8 mouse cellular contexts compared by ENCODE assay signal in genomic region chr8:9977016-9977415, GRCm38 (mm10). TPM values are rescaled to one million over a fixed set of nuclear protein-coding genes. Genes with fewer than 3 reads are reported as not detected.
DNase-seq lines count a peak whose midpoint lies in the region; ATAC-seq and TF ChIP-seq lines count a peak whose summit lies in the region.

No protein-coding gene starts in this region.

- peak; percentile 88 for DNase-seq in heart, adult 11 months
- no peak for DNase-seq in heart, postnatal 4 days
- DNase-seq in embryonic facial prominence, embryonic 10.5 days (ENCODE audit: low spot score): peak; percentile 10
- peak; percentile 2 for DNase-seq in yolk sac, embryonic 10.5 days (ENCODE audit: low spot score)

- peaks cover 46% of the 10 kb centered on the region for H3K79me3 ChIP-seq in C2C12 (ENCODE audit: low read depth)

- no peak for TF ChIP-seq CTCF in C2C12 (IDR thresholded peaks at IDR 0.05; ENCODE audit: control insufficient read depth, insufficient read depth, insufficient read length)

- WGBS in embryonic facial prominence, embryonic 10.5 days: 48% methylated on average over 15 of the region's 15 CpGs
- WGBS in hindbrain, embryonic 16.5 days: 44% methylated on average over 15 of the region's 15 CpGs
- WGBS in liver, embryonic 16.5 days (ENCODE audit: insufficient replicate concordance): 36% methylated on average over 15 of the region's 15 CpGs

- H3K27me3 ChIP-seq in C2C12 (ENCODE audit: control insufficient read depth, insufficient read depth, insufficient read length): no peaks in the 10 kb centered on the region
- H3K27me3 ChIP-seq in embryonic facial prominence, embryonic 10.5 days (replicated peaks; ENCODE audit: low read depth, poor library complexity, severe bottlenecking): no peaks in the 10 kb centered on the region
- no peaks in the 10 kb centered on the region for H3K27me3 ChIP-seq in hindbrain, embryonic 16.5 days (replicated peaks; ENCODE audit: control insufficient read depth, insufficient read depth, low read length)
- no peaks in the 10 kb centered on the region for H3K27me3 ChIP-seq in liver, embryonic 16.5 days (ENCODE audit: control insufficient read depth, insufficient read depth, low read depth, low read length)

- peaks cover 59% of the 10 kb centered on the region for H3K79me2 ChIP-seq in C2C12 (ENCODE audit: control insufficient read depth, insufficient read depth)

- H3K4me1 ChIP-seq in embryonic facial prominence, embryonic 10.5 days: peaks cover 34% of the 10 kb centered on the region
- peaks cover 32% of the 10 kb centered on the region for H3K4me1 ChIP-seq in hindbrain, embryonic 16.5 days (ENCODE audit: control insufficient read depth, insufficient read depth, low read depth, low read length)
- H3K4me1 ChIP-seq in liver, embryonic 16.5 days (ENCODE audit: control insufficient read depth, low read depth, low read length): peaks cover 20% of the 10 kb centered on the region

- peak overlapping the region; percentile 91 for H3K9ac ChIP-seq in hindbrain, embryonic 16.5 days (ENCODE audit: low read depth, low read length)
- H3K9ac ChIP-seq in liver, embryonic 16.5 days (ENCODE audit: low read depth, low read length): peak overlapping the region; percentile 95

- H3K36me3 ChIP-seq in C2C12 (ENCODE audit: control insufficient read depth, insufficient read depth): peaks cover 12% of the 10 kb centered on the region
- H3K36me3 ChIP-seq in embryonic facial prominence, embryonic 10.5 days (replicated peaks): peaks cover 20% of the 10 kb centered on the region
- peaks cover 11% of the 10 kb centered on the region for H3K36me3 ChIP-seq in hindbrain, embryonic 16.5 days (ENCODE audit: control insufficient read depth, insufficient read depth, low read length)
- no peaks in the 10 kb centered on the region; the same call in none of the 2 replicates for H3K36me3 ChIP-seq in liver, embryonic 16.5 days (ENCODE audit: control insufficient read depth, insufficient read depth)

- peak overlapping the region; percentile 90 for H3K27ac ChIP-seq in embryonic facial prominence, embryonic 10.5 days (replicated peaks)
- H3K27ac ChIP-seq in hindbrain, embryonic 16.5 days (ENCODE audit: low read depth, low read length): no peak overlapping the region
- H3K27ac ChIP-seq in liver, embryonic 16.5 days (ENCODE audit: low read length): peak overlapping the region; percentile 29

- no peaks in the 10 kb centered on the region for H3K9me3 ChIP-seq in embryonic facial prominence, embryonic 10.5 days
- no peaks in the 10 kb centered on the region for H3K9me3 ChIP-seq in hindbrain, embryonic 16.5 days (ENCODE audit: control insufficient read depth, low read length)
- H3K9me3 ChIP-seq in liver, embryonic 16.5 days (replicated peaks; ENCODE audit: control insufficient read depth, low read length): no peaks in the 10 kb centered on the region

- peak overlapping the region; percentile 59 for H3K4me2 ChIP-seq in hindbrain, embryonic 16.5 days (ENCODE audit: low read length)
- peak overlapping the region; percentile 90 for H3K4me2 ChIP-seq in liver, embryonic 16.5 days (ENCODE audit: low read depth, low read length)

- ATAC-seq in hindbrain, embryonic 16.5 days: no peak; the same call in 1 of the 2 replicates
- no peak for ATAC-seq in liver, embryonic 16.5 days (ENCODE audit: low read depth)
- no peak for ATAC-seq in megakaryocyte-erythroid progenitor cell, adult 5-6 weeks (replicated peaks; ENCODE audit: low FRiP score, low TSS enrichment, poor library complexity, severe bottlenecking)

- H3K4me3 ChIP-seq in C2C12 (ENCODE audit: insufficient read depth, poor library complexity, severe bottlenecking): peak overlapping the region; percentile 87
- H3K4me3 ChIP-seq in embryonic facial prominence, embryonic 10.5 days: peak overlapping the region; percentile 88
- peak overlapping the region; percentile 93 for H3K4me3 ChIP-seq in hindbrain, embryonic 16.5 days (ENCODE audit: low read length)
- H3K4me3 ChIP-seq in liver, embryonic 16.5 days (ENCODE audit: low read depth, low read length): peak overlapping the region; percentile 89

- peak overlapping the region; percentile 65 for H3ac ChIP-seq in C2C12 (ENCODE audit: control insufficient read depth, insufficient read length, low read depth)

TF ChIP-seq in C2C12, 6 proteins besides CTCF, POLR2A, EP300 and RAD21:
- TF ChIP-seq CEBPB (IDR thresholded peaks at IDR 0.05; ENCODE audit: low read depth) (no peak), MAX (IDR thresholded peaks at IDR 0.05) (no peak), USF1 (IDR thresholded peaks at IDR 0.05; ENCODE audit: low read depth) (no peak), MYOD1 (IDR thresholded peaks at IDR 0.05; ENCODE audit: control insufficient read depth, insufficient read length, low read depth) (no peak), FOSL1 (IDR thresholded peaks at IDR 0.05; ENCODE audit: insufficient read depth, low read length, poor library complexity, severe bottlenecking) (no peak), MYOG (IDR thresholded peaks at IDR 0.05; ENCODE audit: control insufficient read depth, extremely low read depth, insufficient read length) (no peak)

RNA-seq across cellular contexts. Expression of gene Lig4, which starts 0.5 kb away (rescaled TPM):
- 1 to 10 TPM; 4.8 to 6.6 TPM for total RNA-seq in heart, postnatal 4 days (2021)
- polyA plus RNA-seq in C2C12 (2012; fragmentation: generic; extraction: Trizol): 2.0 TPM
- polyA plus RNA-seq in embryonic facial prominence, embryonic 10.5 days (2016; fragmentation: Nextera tagmentation; extraction: Ambion mirVana): 8.8 and 9.4 TPM in 2 replicates
- 10.3 and 12.0 TPM in 2 replicates for polyA plus RNA-seq in hindbrain, embryonic 16.5 days (2015; fragmentation: Nextera tagmentation; extraction: Ambion mirVana)
- 0.81 and 0.90 TPM in 2 replicates for polyA plus RNA-seq in liver, embryonic 16.5 days (2015; fragmentation: Nextera tagmentation; extraction: Ambion mirVana)
- 2.6 and 3.0 TPM in 2 replicates for total RNA-seq in megakaryocyte-erythroid progenitor cell, adult 5-6 weeks (2014; fragmentation: Nextera tagmentation)
- 1.5 and 3.8 TPM in 2 replicates for total RNA-seq in megakaryocyte-erythroid progenitor cell, adult 5-6 weeks (2017)

RNA-seq across cellular contexts. Expression of gene Abhd13, which starts 0.5 kb away (rescaled TPM):
- total RNA-seq in heart, postnatal 4 days (2021): 10 to 100 TPM; 16.8 to 19.2 TPM
- polyA plus RNA-seq in C2C12 (2012; fragmentation: generic; extraction: Trizol): 6.4 TPM
- 13.8 and 14.4 TPM in 2 replicates for polyA plus RNA-seq in embryonic facial prominence, embryonic 10.5 days (2016; fragmentation: Nextera tagmentation; extraction: Ambion mirVana)
- 12.6 and 13.7 TPM in 2 replicates for polyA plus RNA-seq in hindbrain, embryonic 16.5 days (2015; fragmentation: Nextera tagmentation; extraction: Ambion mirVana)
- polyA plus RNA-seq in liver, embryonic 16.5 days (2015; fragmentation: Nextera tagmentation; extraction: Ambion mirVana): 4.2 and 4.4 TPM in 2 replicates
- total RNA-seq in megakaryocyte-erythroid progenitor cell, adult 5-6 weeks (2014; fragmentation: Nextera tagmentation): 9.2 and 12.8 TPM in 2 replicates
- 13.9 and 14.0 TPM in 2 replicates for total RNA-seq in megakaryocyte-erythroid progenitor cell, adult 5-6 weeks (2017)

RNA-seq across cellular contexts. Expression of gene Tnfsf13b, which starts 29.3 kb away (rescaled TPM):
- 1 to 10 TPM; 5.4 to 5.5 TPM for total RNA-seq in heart, postnatal 4 days (2021)
- polyA plus RNA-seq in C2C12 (2012; fragmentation: generic; extraction: Trizol): 0.04 TPM
- polyA plus RNA-seq in embryonic facial prominence, embryonic 10.5 days (2016; fragmentation: Nextera tagmentation; extraction: Ambion mirVana): 0.08 TPM in 1 of 2 replicates, not detected in the other
- 0.22 and 0.61 TPM in 2 replicates for polyA plus RNA-seq in hindbrain, embryonic 16.5 days (2015; fragmentation: Nextera tagmentation; extraction: Ambion mirVana)
- polyA plus RNA-seq in liver, embryonic 16.5 days (2015; fragmentation: Nextera tagmentation; extraction: Ambion mirVana): 0.61 and 0.78 TPM in 2 replicates
- 0.20 TPM in 1 of 2 replicates, not detected in the other for total RNA-seq in megakaryocyte-erythroid progenitor cell, adult 5-6 weeks (2014; fragmentation: Nextera tagmentation)
- 0.15 TPM in 1 of 2 replicates, not detected in the other for total RNA-seq in megakaryocyte-erythroid progenitor cell, adult 5-6 weeks (2017)
